Mouse (Mus musculus) liver, embryonic 15.5 days (tissue): Measurements from ENCODE around the gene Eps8l2. TPM values are rescaled to one million over a fixed set of nuclear protein-coding genes. Genes with fewer than 3 reads are reported as not detected.

Experiments
- polyA plus RNA-seq: library from polyadenylated mRNA; unstranded; fragments of >200 nt; fragmentation: Nextera tagmentation; extraction: Ambion mirVana; gene quantifications from 2 replicates; pipeline ENCODE4 v1.2.1, GENCODE M21; 2015

Eps8l2 gene
- polyA plus RNA-seq, 1 experiment from 2014 or later: 16.6 TPM

Other genes with a start within 250 kb of the Eps8l2 start
- gene Sigirr, start 238.3 kb upstream of the Eps8l2 start, polyA plus RNA-seq: 22.1 and 28.1 TPM in 2 replicates
- gene Ano9, start 221.1 kb upstream of the Eps8l2 start, polyA plus RNA-seq: 0.99 and 1.5 TPM in 2 replicates
- gene Ptdss2, start 216.5 kb upstream of the Eps8l2 start, polyA plus RNA-seq: 138 and 140 TPM in 2 replicates
- 64.3 and 76.1 TPM in 2 replicates for gene Rnh1, start 166.0 kb upstream of the Eps8l2 start, polyA plus RNA-seq
- gene Hras, start 144.9 kb upstream of the Eps8l2 start, polyA plus RNA-seq: 83.0 and 98.2 TPM in 2 replicates
- gene Lrrc56, start 144.7 kb upstream of the Eps8l2 start, polyA plus RNA-seq: 11.0 and 12.1 TPM in 2 replicates
- gene Lmntd2, start 124.8 kb upstream of the Eps8l2 start, polyA plus RNA-seq: 0.60 and 0.91 TPM in 2 replicates
- gene Rassf7, start 123.0 kb upstream of the Eps8l2 start, polyA plus RNA-seq: 27.3 and 33.4 TPM in 2 replicates
- 26.7 and 32.6 TPM in 2 replicates for gene Phrf1, start 110.1 kb upstream of the Eps8l2 start, polyA plus RNA-seq
- 10.7 and 12.8 TPM in 2 replicates for gene Irf7, start 72.4 kb upstream of the Eps8l2 start, polyA plus RNA-seq
- gene Cdhr5, start 62.1 kb upstream of the Eps8l2 start, polyA plus RNA-seq: 0.46 and 0.47 TPM in 2 replicates
- 0.35 and 0.47 TPM in 2 replicates for gene Sct, start 59.7 kb upstream of the Eps8l2 start, polyA plus RNA-seq
- gene Drd4, start 46.9 kb upstream of the Eps8l2 start, polyA plus RNA-seq: not detected in 2 replicates
- 13.4 and 16.9 TPM in 2 replicates for gene Deaf1, start 11.2 kb upstream of the Eps8l2 start, polyA plus RNA-seq
- 14.8 and 15.8 TPM in 2 replicates for gene Tmem80, start 11.1 kb upstream of the Eps8l2 start, polyA plus RNA-seq
- gene Taldo1, start 53.3 kb downstream of the Eps8l2 start, polyA plus RNA-seq: 409 and 415 TPM in 2 replicates
- gene Gatd1, start 75.3 kb downstream of the Eps8l2 start, polyA plus RNA-seq: 15.0 and 15.7 TPM in 2 replicates
- not detected in 2 replicates for gene Cend1, start 90.6 kb downstream of the Eps8l2 start, polyA plus RNA-seq
- gene Slc25a22, start 99.0 kb downstream of the Eps8l2 start, polyA plus RNA-seq: 18.7 and 20.5 TPM in 2 replicates
- 10.3 and 10.7 TPM in 2 replicates for gene Pidd1, start 105.1 kb downstream of the Eps8l2 start, polyA plus RNA-seq
- 591 and 741 TPM in 2 replicates for gene Rplp2, start 108.5 kb downstream of the Eps8l2 start, polyA plus RNA-seq
- 13.9 and 15.3 TPM in 2 replicates for gene Pnpla2, start 116.3 kb downstream of the Eps8l2 start, polyA plus RNA-seq
- gene Cracr2b, start 122.2 kb downstream of the Eps8l2 start, polyA plus RNA-seq: 3.9 and 5.2 TPM in 2 replicates
- 5.0 and 6.3 TPM in 2 replicates for gene Cd151, start 128.5 kb downstream of the Eps8l2 start, polyA plus RNA-seq
- 41.7 and 43.9 TPM in 2 replicates for gene Polr2l, start 136.3 kb downstream of the Eps8l2 start, polyA plus RNA-seq
- 47.7 and 55.0 TPM in 2 replicates for gene Tspan4, start 136.4 kb downstream of the Eps8l2 start, polyA plus RNA-seq
- 25.2 and 27.9 TPM in 2 replicates for gene Chid1, start 201.0 kb downstream of the Eps8l2 start, polyA plus RNA-seq
- gene Ap2a2, start 223.3 kb downstream of the Eps8l2 start, polyA plus RNA-seq: 67.6 and 73.8 TPM in 2 replicates